Mouse (Mus musculus): ENCODE measurements around the gene Grk4. TPM values are rescaled to one million over a fixed set of nuclear protein-coding genes. Genes with fewer than 3 reads are reported as not detected.
"Not testable (repeated sequence)": the region's sequence is repeated elsewhere in the genome, so short reads cannot be mapped to it uniquely, and the experiment has no call there.

Grk4 gene
- polyA plus RNA-seq, 1 experiment, result 3.6 TPM

- H3K4me1 ChIP-seq (replicated peaks; ENCODE audit: control insufficient read depth, insufficient read depth, low read length), result no peaks in the 10 kb centered on the region
- no peak overlapping the region for H3K4me3 ChIP-seq (ENCODE audit: control insufficient read depth, insufficient read depth, low read length)
- no peak for DNase-seq
- TF ChIP-seq CTCF (IDR thresholded peaks at IDR 0.05; ENCODE audit: borderline replicate concordance, control insufficient read depth, extremely low read depth, insufficient read depth, low read length, poor library complexity) (no peak), POLR2A (IDR thresholded peaks at IDR 0.05; ENCODE audit: control insufficient read depth, extremely low read depth, insufficient read depth, low read length, poor library complexity) (no peak)
- H3K27me3 ChIP-seq (ENCODE audit: control insufficient read depth, insufficient read depth, low read length), result no peaks in the 10 kb centered on the region
- no peak overlapping the region for H3K27ac ChIP-seq (ENCODE audit: control insufficient read depth, insufficient read depth, low read length)
- H3K36me3 ChIP-seq (ENCODE audit: control insufficient read depth, insufficient read depth, low read length), result no peaks in the 10 kb centered on the region
- 15% methylated on average over 5 of the region's 5 CpGs for WGBS
These were observed 35.3 kb downstream of the Grk4 start for GRCm38 (mm10) chr5:34695521-34695920.

DNA sequence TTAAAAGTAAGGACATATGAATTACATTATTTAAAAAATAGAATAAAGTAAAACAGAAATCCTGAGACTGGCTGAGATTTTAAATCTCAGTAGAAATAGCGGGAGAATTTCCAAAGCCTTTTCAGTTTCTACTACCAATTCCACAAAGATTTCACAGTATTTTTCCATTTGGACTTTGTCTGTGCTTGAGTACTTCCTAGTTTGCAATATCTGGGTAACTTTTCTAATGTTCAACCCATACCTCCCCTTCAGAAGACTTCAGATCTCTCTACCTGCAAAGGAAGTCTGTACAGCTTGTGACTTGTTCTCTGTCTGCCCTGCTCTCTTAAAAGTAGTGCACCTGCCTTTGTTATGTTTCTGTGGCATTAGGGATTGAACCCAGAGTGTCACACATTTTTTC is 48.3 kb downstream of the Grk4 start:
- Histone ChIP-seq H3K27ac (ENCODE audit: control insufficient read depth, insufficient read depth, low read length) (no peak overlapping the region), H3K36me3 (ENCODE audit: control insufficient read depth, insufficient read depth, low read length) (no peaks in the 10 kb centered on the region), H3K4me3 (ENCODE audit: control insufficient read depth, insufficient read depth, low read length) (no peak overlapping the region), H3K27me3 (ENCODE audit: control insufficient read depth, insufficient read depth, low read length) (no peaks in the 10 kb centered on the region), H3K4me1 (replicated peaks; ENCODE audit: control insufficient read depth, insufficient read depth, low read length) (no peaks in the 10 kb centered on the region)
- 100% methylated on average over 1 of the region's 1 CpGs for WGBS
- DNase-seq, result no peak
- TF ChIP-seq CTCF (IDR thresholded peaks at IDR 0.05; ENCODE audit: borderline replicate concordance, control insufficient read depth, extremely low read depth, insufficient read depth, low read length, poor library complexity), result no peak
- no peak for TF ChIP-seq POLR2A (IDR thresholded peaks at IDR 0.05; ENCODE audit: control insufficient read depth, extremely low read depth, insufficient read depth, low read length, poor library complexity)

GRCm38 (mm10) chr5:34714371-34714770 is 54.2 kb downstream of the Grk4 start:
- H3K27ac ChIP-seq (ENCODE audit: control insufficient read depth, insufficient read depth, low read length); DNase-seq; H3K36me3 ChIP-seq (ENCODE audit: control insufficient read depth, insufficient read depth, low read length); H3K27me3 ChIP-seq (ENCODE audit: control insufficient read depth, insufficient read depth, low read length); H3K4me1 ChIP-seq (replicated peaks; ENCODE audit: control insufficient read depth, insufficient read depth, low read length); H3K4me3 ChIP-seq (ENCODE audit: control insufficient read depth, insufficient read depth, low read length): not testable (repeated sequence)
- 91% methylated on average over 3 of the region's 3 CpGs for WGBS

DNA sequence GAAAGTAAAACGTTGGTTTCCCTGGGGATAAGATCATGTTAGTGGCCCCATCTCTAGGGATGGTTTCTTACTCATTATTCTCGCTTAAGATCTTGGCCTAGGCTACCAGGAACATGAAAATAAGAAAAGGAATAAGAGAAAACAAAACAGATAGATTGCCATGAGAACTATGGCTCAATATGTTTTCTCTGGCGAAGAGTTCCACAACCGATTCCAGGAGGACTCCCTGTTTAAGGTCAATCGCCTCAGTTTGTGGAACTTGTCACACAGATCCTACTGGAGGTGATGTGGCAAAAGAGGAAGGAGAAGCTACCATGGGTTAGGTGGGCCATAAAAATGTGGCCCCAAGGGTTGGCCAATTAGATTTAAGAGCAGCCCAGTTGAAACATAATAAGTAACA is 54.6 kb downstream of the Grk4 start:
- no peak for DNase-seq
- TF ChIP-seq CTCF (IDR thresholded peaks at IDR 0.05; ENCODE audit: borderline replicate concordance, control insufficient read depth, extremely low read depth, insufficient read depth, low read length, poor library complexity), result no peak
- no peak for TF ChIP-seq POLR2A (IDR thresholded peaks at IDR 0.05; ENCODE audit: control insufficient read depth, extremely low read depth, insufficient read depth, low read length, poor library complexity)
- no peak overlapping the region for H3K4me3 ChIP-seq (ENCODE audit: control insufficient read depth, insufficient read depth, low read length)
- H3K4me1 ChIP-seq (replicated peaks; ENCODE audit: control insufficient read depth, insufficient read depth, low read length), result no peaks in the 10 kb centered on the region
- no peaks in the 10 kb centered on the region for H3K27me3 ChIP-seq (ENCODE audit: control insufficient read depth, insufficient read depth, low read length)
- WGBS, result 91% methylated on average over 5 of the region's 5 CpGs
- H3K36me3 ChIP-seq (ENCODE audit: control insufficient read depth, insufficient read depth, low read length), result no peaks in the 10 kb centered on the region
- no peak overlapping the region for H3K27ac ChIP-seq (ENCODE audit: control insufficient read depth, insufficient read depth, low read length)

DNA sequence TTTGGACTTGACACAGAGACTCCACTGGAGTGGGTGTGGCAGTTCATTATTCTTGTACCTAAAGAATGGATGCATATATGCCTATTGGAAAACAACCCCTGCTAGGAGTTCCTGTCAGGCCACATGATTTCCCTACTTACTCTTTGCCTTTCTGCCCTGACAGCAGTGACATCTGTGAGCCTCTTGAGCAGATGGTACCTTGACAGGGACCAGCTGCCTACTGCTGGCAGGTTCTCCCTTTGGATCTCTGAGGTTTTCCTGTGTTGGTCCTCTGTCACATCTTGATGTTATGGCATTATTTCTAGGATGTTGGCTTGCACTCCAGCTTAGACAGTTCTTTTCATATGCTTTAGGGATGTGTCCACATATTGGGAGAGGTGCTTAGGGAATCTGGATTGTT is 69.0 kb downstream of the Grk4 start:
- no peaks in the 10 kb centered on the region for H3K27me3 ChIP-seq (ENCODE audit: control insufficient read depth, insufficient read depth, low read length)
- no peak overlapping the region for H3K27ac ChIP-seq (ENCODE audit: control insufficient read depth, insufficient read depth, low read length)
- TF ChIP-seq CTCF (IDR thresholded peaks at IDR 0.05; ENCODE audit: borderline replicate concordance, control insufficient read depth, extremely low read depth, insufficient read depth, low read length, poor library complexity) (no peak), POLR2A (IDR thresholded peaks at IDR 0.05; ENCODE audit: control insufficient read depth, extremely low read depth, insufficient read depth, low read length, poor library complexity) (no peak)
- H3K4me3 ChIP-seq (ENCODE audit: control insufficient read depth, insufficient read depth, low read length), result no peak overlapping the region
- H3K36me3 ChIP-seq (ENCODE audit: control insufficient read depth, insufficient read depth, low read length), result no peaks in the 10 kb centered on the region
- H3K4me1 ChIP-seq (replicated peaks; ENCODE audit: control insufficient read depth, insufficient read depth, low read length), result no peaks in the 10 kb centered on the region
- no peak for DNase-seq

- Histone ChIP-seq H3K27me3 (ENCODE audit: control insufficient read depth, insufficient read depth, low read length) (no peaks in the 10 kb centered on the region), H3K4me1 (replicated peaks; ENCODE audit: control insufficient read depth, insufficient read depth, low read length) (no peaks in the 10 kb centered on the region), H3K4me3 (ENCODE audit: control insufficient read depth, insufficient read depth, low read length) (no peak overlapping the region), H3K27ac (ENCODE audit: control insufficient read depth, insufficient read depth, low read length) (no peak overlapping the region), H3K36me3 (ENCODE audit: control insufficient read depth, insufficient read depth, low read length) (no peaks in the 10 kb centered on the region)
- TF ChIP-seq POLR2A (IDR thresholded peaks at IDR 0.05; ENCODE audit: control insufficient read depth, extremely low read depth, insufficient read depth, low read length, poor library complexity) (no peak), CTCF (IDR thresholded peaks at IDR 0.05; ENCODE audit: borderline replicate concordance, control insufficient read depth, extremely low read depth, insufficient read depth, low read length, poor library complexity) (no peak)
- 88% methylated on average over 1 of the region's 1 CpGs for WGBS
- no peak for DNase-seq
These were observed 70.1 kb downstream of the Grk4 start for GRCm38 (mm10) chr5:34730255-34730654.

GRCm38 (mm10) chr5:34751477-34751876 is 91.3 kb downstream of the Grk4 start:
- H3K4me3 ChIP-seq (ENCODE audit: control insufficient read depth, insufficient read depth, low read length), result no peak overlapping the region
- no peaks in the 10 kb centered on the region for H3K4me1 ChIP-seq (replicated peaks; ENCODE audit: control insufficient read depth, insufficient read depth, low read length)
- WGBS, result 64% methylated on average over 3 of the region's 3 CpGs
- H3K27ac ChIP-seq (ENCODE audit: control insufficient read depth, insufficient read depth, low read length), result no peak overlapping the region
- no peak for TF ChIP-seq POLR2A (IDR thresholded peaks at IDR 0.05; ENCODE audit: control insufficient read depth, extremely low read depth, insufficient read depth, low read length, poor library complexity)
- no peak for TF ChIP-seq CTCF (IDR thresholded peaks at IDR 0.05; ENCODE audit: borderline replicate concordance, control insufficient read depth, extremely low read depth, insufficient read depth, low read length, poor library complexity)
- no peaks in the 10 kb centered on the region for H3K27me3 ChIP-seq (ENCODE audit: control insufficient read depth, insufficient read depth, low read length)
- no peak for DNase-seq
- no peaks in the 10 kb centered on the region for H3K36me3 ChIP-seq (ENCODE audit: control insufficient read depth, insufficient read depth, low read length)

All from thymus, adult 2 months (tissue).